Mouse (Mus musculus) myocyte (in vitro differentiated cells): ENCODE measurements at regions not wholly inside any gene's neighbourhood (a gene's known extent, or its start where the extent isn't known, plus 50 kb on each side); places are given as distances from the start of the nearest gene placed in this dataset.

ENCODE experiments used
- H3K27me3 ChIP-seq: one replicate; pipeline ENCODE4 v1.6.1; 2011; ENCODE audit not compliant: control insufficient read depth, insufficient read depth, insufficient read length
- H3K36me3 ChIP-seq: one replicate; pipeline ENCODE4 v1.6.1; 2011; ENCODE audit not compliant: control insufficient read depth, insufficient read depth
- H3K4me2 ChIP-seq: one replicate; pipeline ENCODE4 v1.6.1; 2011; ENCODE audit warnings: low read depth, control low read depth
- H3K4me3 ChIP-seq: one replicate; pipeline ENCODE4 v1.5.1; 2011; ENCODE audit warnings: mild to moderate bottlenecking, control low read depth, moderate library complexity
- H3K79me2 ChIP-seq: one replicate; pipeline ENCODE4 v1.6.1; 2011; ENCODE audit not compliant: control insufficient read depth, insufficient read depth
- H3ac ChIP-seq: one replicate; pipeline ENCODE4 v1.6.1; 2011; ENCODE audit not compliant: control insufficient read depth, insufficient read length
- CEBPB ChIP-seq: IDR thresholded peaks from 2 replicates; pipeline ENCODE4 v1.6.1; 2011; ENCODE audit warnings: mild to moderate bottlenecking, moderate library complexity; ENCODE audit not compliant: poor library complexity, insufficient read depth, severe bottlenecking
- E2F4 ChIP-seq: IDR thresholded peaks from one replicate; pipeline ENCODE4 v1.6.1; 2011; ENCODE audit warnings: mild to moderate bottlenecking, control low read depth, moderate library complexity; ENCODE audit not compliant: insufficient read depth
- MAX ChIP-seq: IDR thresholded peaks from one replicate; pipeline ENCODE4 v1.6.1; 2011; ENCODE audit warnings: low read depth, mild to moderate bottlenecking, control low read depth
- MYOD1 ChIP-seq, 3 experiments: IDR thresholded peaks; one replicate each; pipeline ENCODE4 v1.6.1; 2011; ENCODE audit warnings: control low read depth in 2 of 3, low read depth in 2 of 3, mild to moderate bottlenecking in 2 of 3, moderate library complexity in 1 of 3; ENCODE audit not compliant: insufficient read length in 2 of 3, control insufficient read depth in 1 of 3
- MYOG ChIP-seq, 3 experiments: IDR thresholded peaks; one replicate each; pipeline ENCODE4 v1.6.1; 2011; ENCODE audit warnings: control low read depth in 2 of 3, low read depth in 2 of 3, mild to moderate bottlenecking in 2 of 3; ENCODE audit not compliant: insufficient read length in 2 of 3, control insufficient read depth in 1 of 3, insufficient read depth in 1 of 3
- POLR2A ChIP-seq: IDR thresholded peaks from one replicate; pipeline ENCODE4 v1.6.1; 2011; ENCODE audit warnings: low read depth, mild to moderate bottlenecking, control low read depth, moderate library complexity; ENCODE audit not compliant: insufficient read length
- POLR2AphosphoS2 ChIP-seq: IDR thresholded peaks from one replicate; pipeline ENCODE4 v1.6.1; 2011; ENCODE audit warnings: low read depth, control low read depth; ENCODE audit not compliant: insufficient read length
- REST ChIP-seq: IDR thresholded peaks from one replicate; pipeline ENCODE4 v1.6.1; 2011; ENCODE audit warnings: mild to moderate bottlenecking, control low read depth, moderate library complexity; ENCODE audit not compliant: insufficient read depth, insufficient read length
- SRF ChIP-seq: IDR thresholded peaks from one replicate; pipeline ENCODE4 v1.6.1; 2011; ENCODE audit warnings: low read depth; ENCODE audit not compliant: control insufficient read depth, insufficient read length
- TCF12 ChIP-seq: IDR thresholded peaks from one replicate; pipeline ENCODE4 v1.6.1; 2011; ENCODE audit warnings: mild to moderate bottlenecking, control low read depth; ENCODE audit not compliant: poor library complexity, insufficient read depth, severe bottlenecking
- TCF3 ChIP-seq: IDR thresholded peaks from one replicate; pipeline ENCODE4 v1.6.1; 2011; ENCODE audit warnings: low read depth, control low read depth; ENCODE audit not compliant: insufficient read length
- USF1 ChIP-seq: IDR thresholded peaks from one replicate; pipeline ENCODE4 v1.6.1; 2011; ENCODE audit warnings: low read depth, mild to moderate bottlenecking, control low read depth, moderate library complexity

- H3K4me2 ChIP-seq: no peak overlapping the region
- no peak overlapping the region for H3K4me3 ChIP-seq
- no peaks in the 10 kb centered on the region for H3K36me3 ChIP-seq
- H3ac ChIP-seq: no peak overlapping the region
- no peak for TF ChIP-seq SRF
- TF ChIP-seq MAX: no peak
- TF ChIP-seq POLR2A: no peak
- no peak for TF ChIP-seq MYOG (IDR thresholded peaks at IDR 0.05; ENCODE audit: control insufficient read depth in 1 of 3, insufficient read depth in 1 of 3, insufficient read length in 2 of 3, low read depth in 2 of 3)
- TF ChIP-seq USF1: no peak
- no peak for TF ChIP-seq TCF12
- no peak for TF ChIP-seq MYOD1 (IDR thresholded peaks at IDR 0.05; ENCODE audit: control insufficient read depth in 1 of 3, insufficient read length in 2 of 3, low read depth in 2 of 3)
- no peak for TF ChIP-seq E2F4
- TF ChIP-seq TCF3: no peak
- no peak for TF ChIP-seq REST
- TF ChIP-seq POLR2AphosphoS2: no peak
- TF ChIP-seq CEBPB: no peak
- no peaks in the 10 kb centered on the region for H3K79me2 ChIP-seq
- H3K27me3 ChIP-seq: no peaks in the 10 kb centered on the region
Observed at GRCm38 (mm10) chr1:185681610-185682457, 227.2 kb downstream of the Slc30a10 start.

- H3ac ChIP-seq: no peak overlapping the region
- H3K36me3 ChIP-seq: no peaks in the 10 kb centered on the region
- no peaks in the 10 kb centered on the region for H3K79me2 ChIP-seq
- H3K27me3 ChIP-seq: no peaks in the 10 kb centered on the region
- H3K4me3 ChIP-seq: no peak overlapping the region
- TF ChIP-seq REST (no peak), TCF12 (no peak), MYOD1 (IDR thresholded peaks at IDR 0.05; ENCODE audit: control insufficient read depth in 1 of 3, insufficient read length in 2 of 3, low read depth in 2 of 3) (no peak), E2F4 (no peak), MAX (no peak), MYOG (IDR thresholded peaks at IDR 0.05; ENCODE audit: control insufficient read depth in 1 of 3, insufficient read depth in 1 of 3, insufficient read length in 2 of 3, low read depth in 2 of 3) (no peak), TCF3 (no peak)
- H3K4me2 ChIP-seq: no peak overlapping the region
Observed at GRCm38 (mm10) chr1:185682458-185682750, 227.8 kb downstream of the Slc30a10 start.

GRCm38 (mm10) chr1:185684638-185685037, 230.0 kb downstream of the Slc30a10 start:
- Histone ChIP-seq H3K4me3 (no peak overlapping the region), H3ac (no peak overlapping the region), H3K79me2 (no peaks in the 10 kb centered on the region), H3K4me2 (no peak overlapping the region), H3K27me3 (no peaks in the 10 kb centered on the region), H3K36me3 (no peaks in the 10 kb centered on the region)
- TF ChIP-seq REST (no peak), E2F4 (no peak), POLR2AphosphoS2 (no peak), MYOG (IDR thresholded peaks at IDR 0.05; ENCODE audit: control insufficient read depth in 1 of 3, insufficient read depth in 1 of 3, insufficient read length in 2 of 3, low read depth in 2 of 3) (no peak), CEBPB (no peak), TCF12 (no peak), TCF3 (no peak), POLR2A (no peak), MAX (no peak)

GRCm38 (mm10) chr1:185688506-185688905, 233.9 kb downstream of the Slc30a10 start:
- no peak overlapping the region for H3ac ChIP-seq

More at GRCm38 (mm10) chr1:185688506-185688905, 233.9 kb downstream of the Slc30a10 start:
- no peaks in the 10 kb centered on the region for H3K36me3 ChIP-seq
- H3K4me2 ChIP-seq: no peak overlapping the region
- H3K4me3 ChIP-seq: no peak overlapping the region
- TF ChIP-seq SRF (no peak), MYOD1 (IDR thresholded peaks at IDR 0.05; ENCODE audit: control insufficient read depth in 1 of 3, insufficient read length in 2 of 3, low read depth in 2 of 3) (no peak), E2F4 (no peak), TCF3 (no peak), CEBPB (no peak), REST (no peak), POLR2A (no peak), TCF12 (no peak)
- no peaks in the 10 kb centered on the region for H3K27me3 ChIP-seq
- no peaks in the 10 kb centered on the region for H3K79me2 ChIP-seq
